Mouse (Mus musculus) intestine, embryonic 14.5 days (tissue): Measurements from ENCODE around the gene Ero1lb. TPM values are rescaled to one million over a fixed set of nuclear protein-coding genes. Genes with fewer than 3 reads are reported as not detected.

Experiments
- ATAC-seq: fragments of 200-750 bp; cut with Nextera tagmentation; replicated peaks from 2 replicates; pipeline ENCODE4 v1.8.0; 2017; ENCODE audit warnings: low read depth, moderate number of reproducible peaks, moderate TSS enrichment, moderate library complexity; ENCODE audit not compliant: low FRiP score, low TSS enrichment
- DNase-seq: peaks from one replicate; pipeline ENCODE4 v3.0.0-alpha.2; 2018; ENCODE audit warnings: low spot score
- H3K27ac ChIP-seq: fragments of 300-500 bp; sonication (generic); 2 replicates; pipeline ENCODE4 v1.5.1; 2014; ENCODE audit warnings: low read depth, mild to moderate bottlenecking, control low read depth
- H3K27me3 ChIP-seq: fragments of 300-500 bp; sonication (generic); replicated peaks from 2 replicates; pipeline ENCODE4 v1.6.1; 2014; ENCODE audit warnings: low read length, control low read depth; ENCODE audit not compliant: control insufficient read depth, insufficient read depth
- H3K36me3 ChIP-seq: fragments of 300-500 bp; sonication (generic); 2 replicates; pipeline ENCODE4 v1.6.1; 2014; ENCODE audit warnings: low read length, control low read depth; ENCODE audit not compliant: control insufficient read depth, insufficient read depth
- H3K4me1 ChIP-seq: fragments of 300-500 bp; sonication (generic); replicated peaks from 2 replicates; pipeline ENCODE4 v1.6.1; 2014; ENCODE audit warnings: low read length, control low read depth, mixed read lengths; ENCODE audit not compliant: control insufficient read depth, insufficient read depth
- H3K4me2 ChIP-seq: fragments of 300-500 bp; sonication (generic); 2 replicates; pipeline ENCODE4 v1.6.1; 2014; ENCODE audit warnings: low read length
- H3K4me3 ChIP-seq: fragments of 300-500 bp; sonication (generic); 2 replicates; pipeline ENCODE4 v1.5.1; 2014; ENCODE audit warnings: low read depth, low read length, control low read depth, mixed read lengths
- H3K9ac ChIP-seq: fragments of 300-500 bp; sonication (generic); 2 replicates; pipeline ENCODE4 v1.6.1; 2014; ENCODE audit warnings: mild to moderate bottlenecking, low read length
- H3K9me3 ChIP-seq: fragments of 300-500 bp; sonication (generic); 2 replicates; pipeline ENCODE4 v1.6.1; 2016; ENCODE audit warnings: low read length, control low read depth; ENCODE audit not compliant: control insufficient read depth
- WGBS: fragments of 180-500 bp; shearing (Covaris S2); extraction: QIAGEN DNeasy Blood & Tissue Kit; methylation state at CpG from one replicate; pipeline ENCODE4 v1.1.7; 2014; 5-methylcytosine and 5-hydroxymethylcytosine counted together
- polyA plus RNA-seq: library from polyadenylated mRNA; unstranded; fragments of >200 nt; fragmentation: Nextera tagmentation; extraction: Ambion mirVana; gene quantifications from 2 replicates; pipeline ENCODE4 v1.2.1, GENCODE M21; 2014

Ero1lb gene
- polyA plus RNA-seq, result 5.7 and 6.7 TPM in 2 replicates

- H3K4me1 ChIP-seq, result no peaks in the 10 kb centered on the region; the same call in 1 of the 2 replicates
- peak within 1 kb of the TSS; percentile 92 for H3K4me2 ChIP-seq
- H3K27me3 ChIP-seq, result no peaks in the 10 kb centered on the region
- H3K4me3 ChIP-seq, result peak within 1 kb of the TSS; percentile 79
- H3K36me3 ChIP-seq, result no peaks in the 10 kb centered on the region
- DNase-seq (peak; percentile 97), ATAC-seq (peak; percentile 99)
- H3K27ac ChIP-seq, result no peak within 1 kb of the TSS
- under 1% methylated on average over 73 of the region's 73 CpGs for WGBS
- H3K9me3 ChIP-seq, result no peaks in the 10 kb centered on the region
- H3K9ac ChIP-seq, result peak within 1 kb of the TSS; percentile 62
These were observed at the start of gene Ero1lb for GRCm38 (mm10) chr13:12565621-12566390. Gene Ero1lb (plus strand): TSS chr13:12565874.

GRCm38 (mm10) chr13:12519371-12519770 is 46.3 kb upstream of the Ero1lb start:
- no peak for ATAC-seq
- 3% methylated on average over 18 of the region's 18 CpGs for WGBS
- Histone ChIP-seq H3K9ac (0 out of 2 replicates have a peak overlapping the region, but pooled peaks have one; percentile 25), H3K27ac (no peak overlapping the region), H3K36me3 (no peaks in the 10 kb centered on the region), H3K9me3 (no peaks in the 10 kb centered on the region), H3K27me3 (peaks cover 8% of the 10 kb centered on the region; the same call in 1 of the 2 replicates), H3K4me1 (no peaks in the 10 kb centered on the region), H3K4me3 (peak overlapping the region; percentile 48), H3K4me2 (peak overlapping the region; percentile 84)
- peak; percentile 69 for DNase-seq

- peak within 1 kb of the TSS; percentile 84 for H3K4me2 ChIP-seq
- DNase-seq, result peak; percentile 83
- H3K27ac ChIP-seq, result no peak within 1 kb of the TSS
- no peaks in the 10 kb centered on the region for H3K9me3 ChIP-seq
- WGBS, result under 1% methylated on average over 32 of the region's 35 CpGs
- H3K36me3 ChIP-seq, result no peaks in the 10 kb centered on the region
- H3K4me3 ChIP-seq, result peak within 1 kb of the TSS; percentile 48
- no peaks in the 10 kb centered on the region for H3K4me1 ChIP-seq
- peak; percentile 76 for ATAC-seq
- peak within 1 kb of the TSS; percentile 49 for H3K9ac ChIP-seq
- H3K27me3 ChIP-seq, result peaks cover 8% of the 10 kb centered on the region; the same call in 1 of the 2 replicates
These were observed 45.6 kb upstream of the Ero1lb start, which contains the start of gene Edaradd for GRCm38 (mm10) chr13:12519955-12520584. Gene Edaradd (minus strand): TSS chr13:12520438.

GRCm38 (mm10) chr13:12522346-12522745 is 43.3 kb upstream of the Ero1lb start:
- H3K4me3 ChIP-seq, result no peak overlapping the region
- ATAC-seq, result no peak
- DNase-seq, result no peak
- no peak overlapping the region for H3K9ac ChIP-seq
- no peak overlapping the region for H3K27ac ChIP-seq
- no peak overlapping the region for H3K4me2 ChIP-seq
- no peaks in the 10 kb centered on the region for H3K36me3 ChIP-seq
- H3K9me3 ChIP-seq, result no peaks in the 10 kb centered on the region
- no peaks in the 10 kb centered on the region for H3K4me1 ChIP-seq
- H3K27me3 ChIP-seq, result peaks cover 8% of the 10 kb centered on the region; the same call in 1 of the 2 replicates

GRCm38 (mm10) chr13:12525678-12526077 is 40.0 kb upstream of the Ero1lb start:
- Histone ChIP-seq H3K27me3 (no peaks in the 10 kb centered on the region), H3K27ac (no peak overlapping the region), H3K4me3 (no peak overlapping the region), H3K9ac (no peak overlapping the region), H3K36me3 (no peaks in the 10 kb centered on the region), H3K4me2 (no peak overlapping the region), H3K9me3 (no peaks in the 10 kb centered on the region), H3K4me1 (no peaks in the 10 kb centered on the region)
- WGBS, result 87% methylated on average over 4 of the region's 4 CpGs
- ATAC-seq (no peak), DNase-seq (no peak)

GRCm38 (mm10) chr13:12534628-12535027 is 31.0 kb upstream of the Ero1lb start:
- WGBS, result 64% methylated on average over 3 of the region's 3 CpGs
- no peak overlapping the region for H3K4me3 ChIP-seq
- H3K4me2 ChIP-seq, result no peak overlapping the region
- H3K27me3 ChIP-seq, result no peaks in the 10 kb centered on the region
- ATAC-seq, result no peak
- H3K9ac ChIP-seq, result no peak overlapping the region
- no peaks in the 10 kb centered on the region for H3K9me3 ChIP-seq
- no peaks in the 10 kb centered on the region for H3K4me1 ChIP-seq
- no peaks in the 10 kb centered on the region for H3K36me3 ChIP-seq
- H3K27ac ChIP-seq, result no peak overlapping the region
- DNase-seq, result no peak

- 80% methylated on average over 6 of the region's 6 CpGs for WGBS
These were observed 27.7 kb upstream of the Ero1lb start for GRCm38 (mm10) chr13:12537971-12538370.

GRCm38 (mm10) chr13:12539716-12540115 is 26.0 kb upstream of the Ero1lb start:
- H3K4me3 ChIP-seq, result no peak overlapping the region
- DNase-seq, result no peak

More at GRCm38 (mm10) chr13:12537971-12538370, 27.7 kb upstream of the Ero1lb start:
- no peak for ATAC-seq
- Histone ChIP-seq H3K4me2 (no peak overlapping the region), H3K9ac (no peak overlapping the region), H3K4me1 (peaks cover 9% of the 10 kb centered on the region), H3K27ac (no peak overlapping the region), H3K9me3 (no peaks in the 10 kb centered on the region), H3K36me3 (no peaks in the 10 kb centered on the region), H3K27me3 (no peaks in the 10 kb centered on the region), H3K4me3 (no peak overlapping the region)
- DNase-seq, result no peak

More at GRCm38 (mm10) chr13:12539716-12540115, 26.0 kb upstream of the Ero1lb start:
- Histone ChIP-seq H3K9me3 (no peaks in the 10 kb centered on the region), H3K27me3 (no peaks in the 10 kb centered on the region), H3K36me3 (no peaks in the 10 kb centered on the region), H3K4me1 (peaks cover 12% of the 10 kb centered on the region), H3K9ac (no peak overlapping the region), H3K27ac (no peak overlapping the region), H3K4me2 (no peak overlapping the region)
- 37% methylated on average over 11 of the region's 11 CpGs for WGBS
- ATAC-seq, result no peak
